Mouse (Mus musculus) liver, embryonic 14.5 days (tissue): Measurements from ENCODE around the gene Duox1.
"Not testable (repeated sequence)": the region's sequence is repeated elsewhere in the genome, so short reads cannot be mapped to it uniquely, and the experiment has no call there.

ENCODE experiments used
- CTCF ChIP-seq: IDR thresholded peaks from 2 replicates; pipeline ENCODE4 v1.5.1; 2016; ENCODE audit warnings: antibody characterized with exemption, low read depth, control low read depth
- EP300 ChIP-seq: IDR thresholded peaks from 2 replicates; pipeline ENCODE4 v1.6.1; 2016; ENCODE audit warnings: antibody characterized with exemption, low read depth

DNA sequence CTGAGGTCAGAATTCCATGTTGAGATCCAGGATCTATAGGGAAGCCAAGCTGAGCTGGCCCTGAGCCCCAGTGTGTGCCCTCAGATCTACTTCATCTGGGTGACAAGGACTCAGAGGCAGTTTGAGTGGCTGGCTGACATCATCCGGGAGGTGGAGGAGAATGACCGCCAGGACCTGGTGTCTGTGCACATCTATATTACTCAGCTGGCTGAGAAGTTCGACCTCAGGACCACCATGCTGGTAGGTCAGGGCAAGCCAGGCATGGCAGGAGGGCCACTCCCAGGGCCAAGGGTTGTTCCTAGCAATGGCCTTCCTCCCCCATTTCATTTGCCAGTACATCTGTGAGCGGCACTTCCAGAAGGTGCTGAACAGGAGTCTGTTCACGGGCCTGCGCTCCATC lies 30.7 kb downstream of the Duox1 start:
- TF ChIP-seq CTCF, EP300: not testable (repeated sequence)
